Mouse (Mus musculus) forebrain, embryonic 16.5 days (tissue): ENCODE measurements around the gene Rab5b. TPM values are rescaled to one million over a fixed set of nuclear protein-coding genes. Genes with fewer than 3 reads are reported as not detected.
"Not testable (repeated sequence)": the region's sequence is repeated elsewhere in the genome, so short reads cannot be mapped to it uniquely, and the experiment has no call there.

ENCODE experiments used
- ATAC-seq: fragments of 200-750 bp; cut with Nextera tagmentation; 2 replicates; pipeline ENCODE4 v1.8.0; 2017; ENCODE audit warnings: mild to moderate bottlenecking, moderate library complexity
- H3K27ac ChIP-seq: fragments of 300-500 bp; sonication (generic); 2 replicates; pipeline ENCODE4 v1.5.1; 2014; ENCODE audit warnings: low read length, control low read depth
- H3K27me3 ChIP-seq: fragments of 300-500 bp; sonication (generic); replicated peaks from 2 replicates; pipeline ENCODE4 v1.6.1; 2014; ENCODE audit warnings: low read length; ENCODE audit not compliant: control insufficient read depth, insufficient read depth
- H3K36me3 ChIP-seq: fragments of 300-500 bp; sonication (generic); 2 replicates; pipeline ENCODE4 v1.6.1; 2014; ENCODE audit not compliant: control insufficient read depth, insufficient read depth
- H3K4me1 ChIP-seq: fragments of 300-500 bp; sonication (generic); replicated peaks from 2 replicates; pipeline ENCODE4 v1.6.1; 2014; ENCODE audit warnings: low read length; ENCODE audit not compliant: control insufficient read depth, insufficient read depth
- H3K4me2 ChIP-seq: fragments of 300-500 bp; sonication (generic); 2 replicates; pipeline ENCODE4 v1.6.1; 2014; ENCODE audit warnings: mild to moderate bottlenecking, low read length, control low read depth
- H3K4me3 ChIP-seq: fragments of 300-500 bp; sonication (generic); replicated peaks from 2 replicates; pipeline ENCODE4 v1.5.1; 2014; ENCODE audit warnings: mild to moderate bottlenecking, low read length, control low read depth
- H3K9ac ChIP-seq: fragments of 300-500 bp; sonication (generic); replicated peaks from 2 replicates; pipeline ENCODE4 v1.6.1; 2014; ENCODE audit warnings: low read depth, low read length, control low read depth
- H3K9me3 ChIP-seq: fragments of 300-500 bp; sonication (generic); 2 replicates; pipeline ENCODE4 v1.6.1; 2016; ENCODE audit warnings: low read length; ENCODE audit not compliant: control insufficient read depth
- WGBS: fragments of 180-500 bp; shearing (Covaris S2); extraction: QIAGEN DNeasy Blood & Tissue Kit; methylation state at CpG from one replicate; pipeline ENCODE4 v1.1.7; 2014; 5-methylcytosine and 5-hydroxymethylcytosine counted together
- polyA plus RNA-seq: library from polyadenylated mRNA; unstranded; fragments of >200 nt; fragmentation: Nextera tagmentation; extraction: Ambion mirVana; gene quantifications from 2 replicates; pipeline ENCODE4 v1.2.1, GENCODE M21; 2015

The Rab5b gene
- polyA plus RNA-seq, 1 experiment from 2014 or later = 131 TPM

DNA sequence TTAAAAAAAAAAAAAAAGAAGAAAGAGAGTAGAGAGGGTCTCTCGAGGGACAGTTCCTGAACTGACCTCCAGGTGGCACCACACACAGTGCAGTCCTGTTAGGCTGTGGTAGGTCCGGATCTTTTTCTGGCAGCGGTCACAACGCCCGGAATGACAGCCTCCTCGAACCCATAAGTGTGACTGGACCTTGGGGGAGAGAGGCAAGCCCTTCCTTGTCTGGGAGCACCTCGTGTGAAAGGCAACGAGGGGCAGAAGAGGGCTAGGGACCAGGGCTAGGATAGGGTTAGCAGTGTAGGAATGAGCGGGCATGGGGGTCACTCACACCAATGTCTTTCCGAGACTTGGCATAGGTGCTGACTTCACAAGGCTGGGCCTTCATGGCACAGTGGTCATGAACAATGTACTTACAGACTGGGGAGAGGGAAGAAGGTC is 35.0 kb upstream of the Rab5b start:
- Histone ChIP-seq H3K27ac (no peak overlapping the region), H3K4me3 (no peak overlapping the region), H3K9ac (no peak overlapping the region), H3K36me3 (no peaks in the 10 kb centered on the region), H3K9me3 (no peaks in the 10 kb centered on the region), H3K27me3 (0 out of 2 replicates have a peak, but pooled peaks cover 3% of the 10 kb centered on the region), H3K4me2 (no peak overlapping the region), H3K4me1 (no peaks in the 10 kb centered on the region; the same call in 1 of the 2 replicates)
- 0 out of 2 replicates have a peak, but pooled peaks have one; percentile 45 for ATAC-seq
- WGBS = 18% methylated on average over 10 of the region's 10 CpGs

DNA sequence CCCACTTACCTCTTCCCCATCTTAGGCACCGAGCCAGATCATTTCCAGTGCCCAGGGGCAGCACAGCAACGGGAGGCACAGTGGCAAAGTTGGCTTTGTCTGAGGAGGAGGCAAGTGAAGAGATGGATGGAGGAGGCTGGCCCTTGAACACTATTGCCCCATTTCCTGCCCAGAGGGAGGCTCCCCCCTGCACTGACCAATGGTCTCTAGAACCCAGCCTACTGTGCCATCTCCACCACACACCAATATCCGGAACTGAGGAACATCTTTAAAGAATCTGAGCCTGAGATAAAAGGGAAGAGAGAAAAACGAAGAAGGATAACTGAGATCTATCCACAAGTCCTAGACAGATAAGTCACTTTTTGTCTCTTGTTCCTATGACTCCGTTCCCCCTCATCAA is 32.0 kb upstream of the Rab5b start:
- H3K4me1 ChIP-seq = no peaks in the 10 kb centered on the region; the same call in 1 of the 2 replicates
- H3K9me3 ChIP-seq = no peaks in the 10 kb centered on the region
- H3K9ac ChIP-seq = no peak overlapping the region
- no peak overlapping the region for H3K4me2 ChIP-seq
- no peak overlapping the region for H3K4me3 ChIP-seq
- no peak for ATAC-seq
- 78% methylated on average over 5 of the region's 5 CpGs for WGBS
- H3K36me3 ChIP-seq = no peaks in the 10 kb centered on the region
- no peak overlapping the region for H3K27ac ChIP-seq
- 0 out of 2 replicates have a peak, but pooled peaks cover 3% of the 10 kb centered on the region for H3K27me3 ChIP-seq

DNA sequence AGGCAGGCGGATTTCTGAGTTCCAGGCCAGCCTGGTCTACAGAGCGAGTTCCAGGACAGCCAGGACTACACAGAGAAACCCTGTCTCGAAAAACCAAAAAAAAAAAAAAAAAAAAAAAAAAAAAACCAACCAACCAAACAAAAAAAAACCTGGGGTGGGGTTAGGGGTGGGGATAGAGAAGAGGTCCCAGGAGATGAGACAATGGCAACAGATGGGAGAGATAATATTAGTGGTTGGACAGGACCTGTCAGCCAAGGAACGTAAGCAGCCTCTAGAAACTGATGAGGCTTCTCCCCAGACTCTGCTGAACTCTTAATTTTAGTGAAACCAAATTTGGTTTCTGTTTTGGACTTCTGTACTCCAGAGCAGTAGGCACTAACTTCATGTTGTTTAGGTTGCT is 29.4 kb upstream of the Rab5b start:
- H3K4me1 ChIP-seq, H3K9ac ChIP-seq, H3K27me3 ChIP-seq, H3K4me2 ChIP-seq, H3K36me3 ChIP-seq, H3K27ac ChIP-seq, ATAC-seq, H3K4me3 ChIP-seq, H3K9me3 ChIP-seq: not testable (repeated sequence)
- 81% methylated on average over 3 of the region's 4 CpGs for WGBS

DNA sequence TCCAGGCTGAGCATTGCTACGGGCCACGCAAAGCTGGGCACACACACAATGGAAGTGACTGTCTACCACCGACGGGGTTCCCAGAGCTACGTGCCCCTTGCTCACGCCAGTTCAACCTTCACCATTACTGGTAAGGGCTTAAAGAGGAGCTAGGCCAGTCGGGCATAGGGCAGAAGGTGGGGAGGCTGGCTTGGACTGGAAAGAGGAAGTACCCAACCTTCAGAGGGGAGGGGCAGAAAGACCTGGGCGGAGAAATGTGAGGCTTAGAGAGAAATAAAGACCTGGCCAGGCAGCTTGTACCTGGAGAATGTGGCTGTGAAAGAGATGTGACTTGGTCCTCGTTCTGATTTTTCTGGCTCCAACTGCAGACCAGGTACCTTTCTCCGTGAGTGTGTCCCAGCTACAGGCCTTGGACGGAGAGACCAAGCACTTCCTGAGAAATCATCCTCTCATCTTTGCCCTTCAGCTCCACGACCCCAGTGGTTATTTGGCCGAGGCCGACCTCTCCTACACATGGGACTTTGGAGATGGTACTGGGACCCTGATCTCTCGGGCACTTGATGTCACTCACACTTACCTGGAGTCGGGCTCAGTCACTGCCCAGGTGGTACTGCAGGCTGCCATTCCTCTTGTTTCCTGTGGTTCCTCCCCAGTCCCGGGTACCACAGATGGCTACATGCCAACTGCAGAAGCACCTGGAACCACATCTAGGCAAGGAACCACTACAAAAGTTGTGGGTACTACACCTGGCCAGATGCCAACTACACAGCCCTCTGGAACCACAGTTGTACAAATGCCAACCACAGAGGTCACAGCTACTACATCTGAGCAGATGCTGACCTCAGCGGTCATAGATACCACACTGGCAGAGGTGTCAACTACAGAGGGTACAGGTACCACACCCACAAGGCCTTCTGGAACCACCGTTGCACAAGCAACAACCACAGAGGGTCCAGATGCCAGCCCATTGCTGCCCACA is 19.8 kb upstream of the Rab5b start:
- H3K9ac ChIP-seq = no peak overlapping the region
- no peaks in the 10 kb centered on the region for H3K36me3 ChIP-seq
- no peak overlapping the region for H3K4me2 ChIP-seq
- no peaks in the 10 kb centered on the region for H3K4me1 ChIP-seq
- 90% methylated on average over 19 of the region's 19 CpGs for WGBS
- no peak overlapping the region for H3K4me3 ChIP-seq
- H3K9me3 ChIP-seq = no peaks in the 10 kb centered on the region
- no peak overlapping the region for H3K27ac ChIP-seq
- H3K27me3 ChIP-seq = no peaks in the 10 kb centered on the region
- ATAC-seq = no peak

DNA sequence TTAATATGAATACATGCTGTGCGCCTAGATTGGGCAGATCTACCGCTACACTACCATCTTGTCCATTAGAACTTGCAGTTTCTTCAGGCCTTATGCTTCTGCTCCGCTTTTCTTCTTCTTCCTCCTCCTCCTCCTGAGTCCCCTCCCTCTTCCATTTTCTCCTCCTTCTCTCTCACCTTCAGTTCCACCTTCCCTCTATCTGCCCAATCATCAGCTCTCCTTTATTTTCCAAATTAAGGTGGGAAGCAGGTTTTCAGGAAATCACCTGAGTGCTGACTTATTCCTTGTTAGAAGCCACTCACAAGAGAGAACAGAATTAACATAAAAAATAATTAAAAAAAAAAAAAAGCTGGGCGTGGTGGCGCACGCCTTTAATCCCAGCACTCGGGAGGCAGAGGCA is 15.3 kb upstream of the Rab5b start:
- not testable (repeated sequence) for H3K27ac ChIP-seq, H3K36me3 ChIP-seq, ATAC-seq, H3K4me3 ChIP-seq, H3K4me2 ChIP-seq, H3K27me3 ChIP-seq, H3K9me3 ChIP-seq, H3K4me1 ChIP-seq, H3K9ac ChIP-seq
- WGBS = 97% methylated on average over 7 of the region's 7 CpGs

DNA sequence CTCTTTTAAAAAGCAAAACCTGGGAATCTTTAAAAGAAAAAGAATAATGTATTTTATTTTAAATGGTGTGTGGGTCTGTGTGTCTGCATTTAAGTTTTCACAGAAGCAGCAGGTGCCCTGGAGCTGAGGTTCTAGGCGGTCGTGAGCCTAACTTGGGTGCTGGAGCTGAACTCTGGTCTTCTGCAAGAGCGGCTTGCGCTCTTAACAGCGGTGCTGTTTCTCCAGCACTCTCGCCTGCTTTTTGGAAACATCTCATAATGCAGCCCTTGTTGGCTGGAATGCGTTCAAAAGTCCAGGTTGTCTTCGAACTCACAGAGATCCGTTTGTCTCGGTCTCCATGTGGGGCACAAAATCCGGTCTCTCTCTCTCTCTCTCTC is 9.2 kb upstream of the Rab5b start:
- H3K27ac ChIP-seq = no peak overlapping the region
- peak; percentile 16; the same call in 1 of the 2 replicates for ATAC-seq
- H3K9ac ChIP-seq = peak overlapping the region; percentile 48; the same call in 1 of the 2 replicates
- H3K4me3 ChIP-seq = peak overlapping the region; percentile 81
- no peaks in the 10 kb centered on the region for H3K36me3 ChIP-seq
- no peaks in the 10 kb centered on the region for H3K27me3 ChIP-seq
- H3K9me3 ChIP-seq = no peaks in the 10 kb centered on the region
- H3K4me1 ChIP-seq = peaks cover 16% of the 10 kb centered on the region
- H3K4me2 ChIP-seq = peak overlapping the region; percentile 94
- 7% methylated on average over 11 of the region's 11 CpGs for WGBS

DNA sequence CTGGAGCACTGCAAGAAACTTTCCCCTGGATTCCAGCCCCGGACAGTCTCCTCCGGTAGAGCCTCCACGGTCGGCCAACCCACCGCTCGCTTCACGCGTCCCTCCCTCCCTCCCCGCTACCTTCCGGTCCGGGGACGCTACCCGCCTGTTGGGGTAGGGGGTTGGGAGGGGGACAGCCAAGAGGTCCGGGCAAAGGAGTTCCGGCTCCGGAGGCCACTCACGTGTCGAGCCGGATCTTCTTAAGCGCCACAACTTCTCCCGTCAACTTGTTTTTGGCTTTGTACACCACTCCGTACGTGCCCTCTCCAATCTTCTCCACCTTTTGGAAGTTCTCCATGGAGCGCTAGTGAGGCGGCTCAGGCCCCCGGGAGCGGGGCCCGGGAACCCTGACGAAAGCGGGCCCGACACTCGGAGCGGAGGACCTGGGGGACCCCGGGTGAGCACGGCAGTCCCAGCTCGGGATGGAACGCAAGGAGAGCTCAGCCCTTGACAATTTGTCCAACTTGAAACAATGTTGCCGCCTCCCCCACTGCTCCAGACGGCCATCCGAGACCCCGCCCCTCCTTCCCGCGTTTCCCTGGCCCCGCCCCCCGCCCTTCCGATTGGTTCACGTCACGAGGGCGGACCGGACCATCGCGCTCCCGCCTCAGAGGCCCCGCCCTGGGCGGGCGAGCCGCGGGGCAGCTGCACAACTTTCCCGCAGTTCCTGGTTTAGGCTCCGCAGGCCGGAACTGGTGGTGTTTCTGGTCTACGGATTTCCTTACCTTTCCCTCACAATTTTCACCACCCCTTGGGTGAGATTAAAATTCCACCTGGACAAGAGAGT is 8.6 kb upstream of the Rab5b start, which contains the start of gene Cdk2:
TSS of gene Cdk2 (minus strand) at position 541 of the 826 bp plus-strand sequence.
- Histone ChIP-seq H3K27me3 (no peaks in the 10 kb centered on the region), H3K27ac (peak within 1 kb of the TSS; percentile 81), H3K4me1 (peaks cover 16% of the 10 kb centered on the region), H3K36me3 (no peaks in the 10 kb centered on the region), H3K9me3 (no peaks in the 10 kb centered on the region), H3K4me3 (peak within 1 kb of the TSS; percentile 81), H3K9ac (peak within 1 kb of the TSS; percentile 61), H3K4me2 (peak within 1 kb of the TSS; percentile 94)
- peak; percentile 96 for ATAC-seq
- WGBS = under 1% methylated on average over 56 of the region's 62 CpGs

DNA sequence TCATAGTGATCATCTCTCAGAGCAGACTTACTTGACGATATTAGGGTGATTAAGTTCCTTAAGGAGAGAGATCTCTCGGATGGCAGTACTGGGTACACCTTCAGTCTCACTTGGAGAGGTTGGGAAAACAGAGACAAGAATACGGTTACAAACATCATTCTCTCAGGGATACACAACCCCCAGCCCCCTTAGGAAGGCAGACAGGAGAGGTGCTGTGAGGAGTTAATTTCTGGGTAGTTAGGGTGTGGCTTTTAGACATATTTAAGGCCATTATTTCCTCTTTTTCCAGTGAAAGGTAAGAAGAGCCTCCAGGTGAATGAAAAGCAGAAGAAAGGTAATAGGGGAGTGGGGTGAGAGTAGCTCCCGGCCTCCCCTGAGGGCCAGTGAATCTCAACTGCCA is 7.8 kb upstream of the Rab5b start, which contains the start of gene Pmel:
TSS of gene Pmel (plus strand) at position 301 of the 400 bp plus-strand sequence.
- ATAC-seq = no peak
- Histone ChIP-seq H3K4me3 (peak within 1 kb of the TSS; percentile 81), H3K9ac (peak within 1 kb of the TSS; percentile 61), H3K27ac (peak within 1 kb of the TSS; percentile 81), H3K36me3 (no peaks in the 10 kb centered on the region), H3K4me1 (peaks cover 16% of the 10 kb centered on the region), H3K27me3 (no peaks in the 10 kb centered on the region), H3K4me2 (peak within 1 kb of the TSS; percentile 94), H3K9me3 (no peaks in the 10 kb centered on the region)
- 14% methylated on average over 4 of the region's 4 CpGs for WGBS
